Mouse (Mus musculus) B cell, adult 62 days (primary cell): ENCODE results near the gene Ctrl. TPM values are rescaled to one million over a fixed set of nuclear protein-coding genes. Genes with fewer than 3 reads are reported as not detected.

Source experiments
- total RNA-seq: library from RNA; stranded (reverse); gene quantifications from 4 replicates; pipeline ENCODE4 v1.2.4, GENCODE M21; 2023

The Ctrl gene
- 1.5 to 3.5 TPM (median 1.8 TPM) in 4 replicates for total RNA-seq

DNA sequence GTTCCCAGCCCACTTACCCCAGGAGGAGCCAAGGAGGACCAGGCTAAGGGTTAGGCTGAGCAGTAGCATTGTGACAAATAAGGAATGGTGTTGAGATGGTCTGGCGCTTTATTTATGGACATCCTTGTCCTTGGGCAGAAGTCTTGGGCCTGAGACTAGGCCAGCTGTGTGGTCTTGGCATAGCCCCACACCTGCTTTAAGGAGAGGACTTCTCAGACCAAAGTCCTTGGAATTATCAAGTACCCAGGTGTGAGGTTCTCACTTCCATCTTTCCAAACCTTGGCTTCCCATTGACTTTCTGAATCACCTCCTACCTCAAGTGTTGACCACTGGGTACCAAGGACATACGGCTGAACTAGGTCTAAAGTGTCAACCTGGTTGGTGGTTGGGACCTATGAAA lies at the start of gene Ctrl:
TSS of gene Ctrl (minus strand) at position 101 of the 400 bp plus-strand sequence.

GRCm38 (mm10) chr8:105979325-105979724 lies 45.7 kb upstream of the Ctrl start, which contains the start of gene Dpep3:
Gene Dpep3 (minus strand): TSS chr8:105979429.

DNA sequence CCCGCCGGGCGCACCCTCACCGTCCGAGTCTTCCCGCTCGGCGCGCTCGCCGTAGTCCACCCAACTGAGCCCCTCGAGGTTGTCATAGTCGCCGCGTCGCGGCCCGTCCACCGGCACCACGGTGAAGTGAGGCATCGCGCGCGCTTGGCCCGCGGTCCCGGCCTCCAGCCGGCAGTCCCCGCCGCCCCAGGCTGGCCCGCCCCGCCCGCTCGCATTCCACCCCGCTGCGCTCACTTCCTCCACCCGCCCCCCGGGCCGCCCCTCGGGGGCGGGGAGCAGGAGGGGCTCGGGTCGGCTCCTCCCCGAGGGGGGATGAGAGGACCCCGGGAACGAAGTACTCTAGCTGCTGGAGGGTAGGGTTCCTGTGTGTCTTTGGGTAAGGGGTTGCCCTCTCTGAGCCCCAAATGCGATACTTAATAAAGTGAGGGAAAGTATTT lies 32.3 kb upstream of the Ctrl start, which contains the start of gene Slc12a4:
TSS of gene Slc12a4 (minus strand) at position 193 of the 437 bp plus-strand sequence.

DNA sequence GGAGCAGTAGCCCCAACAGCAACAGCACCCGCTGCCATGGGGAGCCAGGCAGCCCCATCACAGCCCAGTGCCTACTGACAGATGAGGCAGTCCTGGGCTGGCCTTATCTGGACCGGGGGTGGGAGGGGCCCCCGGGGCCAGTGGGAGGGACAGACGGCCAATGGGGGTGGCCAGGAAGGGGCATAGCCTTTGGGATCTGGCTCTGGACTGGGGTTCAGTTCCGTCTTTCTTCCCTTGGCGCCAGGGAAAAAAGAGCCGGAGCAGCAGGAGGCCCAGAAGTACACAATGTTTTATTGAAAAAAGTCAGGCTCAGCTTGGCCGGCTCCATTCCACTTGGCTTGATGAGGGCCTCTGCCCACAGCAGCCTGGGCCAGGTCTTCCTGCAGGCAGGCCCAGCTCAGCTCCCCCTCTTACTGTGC lies 9.7 kb upstream of the Ctrl start, which contains the start of gene Lcat:
TSS of gene Lcat (minus strand) at position 62 of the 419 bp plus-strand sequence.

DNA sequence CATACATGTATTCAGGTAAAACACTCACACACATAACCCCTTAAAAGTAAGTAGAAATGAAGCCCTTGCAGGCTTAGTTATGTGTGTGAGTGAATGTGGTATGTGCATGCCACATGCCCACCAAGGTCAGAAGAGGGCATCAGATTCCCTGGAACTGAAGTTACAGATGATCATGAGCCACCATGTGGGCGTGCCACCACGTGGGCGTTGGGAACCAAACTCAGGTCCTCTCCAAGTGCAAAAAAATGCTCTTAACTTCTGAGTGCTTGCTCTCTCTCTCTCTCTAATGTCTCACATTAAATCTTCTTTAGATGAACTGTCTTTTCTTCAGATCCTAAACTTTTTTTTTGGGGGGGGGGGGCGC lies 4.6 kb upstream of the Ctrl start, which contains the start of gene Psmb10:
TSS of gene Psmb10 (minus strand) at position 139 of the 364 bp plus-strand sequence.

DNA sequence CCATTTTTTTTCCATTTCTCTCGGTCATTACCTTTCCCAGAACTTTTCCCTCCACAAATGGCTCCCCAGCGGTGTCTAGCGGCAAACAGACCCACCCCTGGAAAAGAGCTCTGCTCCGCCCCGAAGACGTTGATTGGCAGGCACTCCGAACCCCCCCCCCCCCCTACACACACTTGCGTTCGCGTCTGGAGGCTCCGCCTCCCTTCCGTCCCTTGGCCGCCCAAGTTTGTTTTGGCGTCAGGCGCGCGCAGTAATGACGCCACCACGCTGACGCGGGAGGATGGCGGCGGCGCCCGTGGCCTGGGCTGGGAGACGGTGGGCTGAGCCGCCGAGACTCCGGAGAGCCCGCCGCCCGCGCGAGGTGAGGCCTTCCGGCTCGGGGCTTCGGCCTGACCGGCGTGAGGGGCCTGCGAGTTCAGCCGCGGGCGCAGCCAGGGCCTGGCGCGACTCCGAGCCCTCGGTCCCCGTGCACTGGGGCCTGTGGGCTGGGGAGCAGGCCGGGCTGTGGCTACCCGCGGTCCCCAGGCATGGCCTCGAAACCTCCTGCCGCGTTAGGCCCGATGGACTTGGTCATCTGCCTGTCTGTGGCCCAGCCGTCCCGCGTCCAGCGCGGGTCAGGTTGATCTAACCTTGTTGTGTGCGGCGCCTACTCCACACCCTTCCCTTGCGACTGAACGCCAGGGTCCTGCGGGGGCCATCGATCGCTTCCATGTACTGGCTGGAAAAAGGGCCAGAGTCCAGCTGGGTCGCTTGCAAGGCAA lies 33.3 kb downstream of the Ctrl start, which contains the start of gene Pskh1:
TSS of gene Pskh1 (plus strand) at position 262 of the 761 bp plus-strand sequence.

GRCm38 (mm10) chr8:105893339-105893738 lies 40.3 kb downstream of the Ctrl start, which contains the start of gene Nrn1l:
Gene Nrn1l (plus strand): TSS chr8:105893567.

Other genes with a start within 250 kb of the Ctrl start
- gene Carmil2, start 247.6 kb downstream of the Ctrl start, total RNA-seq, result 141 to 151 TPM (median 147 TPM) in 4 replicates
- gene Acd, start 232.8 kb downstream of the Ctrl start, total RNA-seq, result 96.4 to 110 TPM (median 104 TPM) in 4 replicates
- gene Pard6a, start 232.7 kb downstream of the Ctrl start, total RNA-seq, result 14.0 to 21.8 TPM (median 19.9 TPM) in 4 replicates
- gene 4933405L10Rik, start 226.2 kb downstream of the Ctrl start, total RNA-seq, result not detected in 4 replicates
- gene Enkd1, start 225.7 kb downstream of the Ctrl start, total RNA-seq, result 2.0 to 3.9 TPM (median 3.7 TPM) in 4 replicates
- gene Gfod2, start 175.2 kb downstream of the Ctrl start, total RNA-seq, result 0.94 to 2.8 TPM (median 1.7 TPM) in 4 replicates
- 34.7 to 39.4 TPM (median 37.0 TPM) in 4 replicates for gene Ranbp10, start 106.5 kb downstream of the Ctrl start, total RNA-seq
- gene Tsnaxip1, start 106.1 kb downstream of the Ctrl start, total RNA-seq, result 0.75 to 0.91 TPM (median 0.83 TPM) in 4 replicates
- gene Cenpt, start 80.6 kb downstream of the Ctrl start, total RNA-seq, result 14.4 to 20.3 TPM (median 16.1 TPM) in 4 replicates
- gene Thap11, start 78.7 kb downstream of the Ctrl start, total RNA-seq, result 12.8 to 17.1 TPM (median 14.2 TPM) in 4 replicates
- 18.1 to 38.7 TPM (median 36.1 TPM) in 4 replicates for gene Nutf2, start 73.3 kb downstream of the Ctrl start, total RNA-seq
- gene Edc4, start 53.0 kb downstream of the Ctrl start, total RNA-seq, result 80.5 to 84.4 TPM (median 81.9 TPM) in 4 replicates
- gene Nrn1l, start 40.3 kb downstream of the Ctrl start, total RNA-seq, result 1.1 to 3.8 TPM (median 1.4 TPM) in 4 replicates
- gene Pskh1, start 33.4 kb downstream of the Ctrl start, total RNA-seq, result 23.0 to 24.7 TPM (median 23.5 TPM) in 4 replicates
- gene Psmb10, start 4.6 kb upstream of the Ctrl start, total RNA-seq, result 122 to 142 TPM (median 126 TPM) in 4 replicates
- gene Lcat, start 9.5 kb upstream of the Ctrl start, total RNA-seq, result 0.97 TPM in 1 of 4 replicates, not detected in the others
- gene Slc12a4, start 32.2 kb upstream of the Ctrl start, total RNA-seq, result 13.1 to 17.6 TPM (median 13.2 TPM) in 4 replicates
- gene Dpep3, start 45.6 kb upstream of the Ctrl start, total RNA-seq, result not detected in 4 replicates
- gene Dus2, start 57.5 kb upstream of the Ctrl start, total RNA-seq, result 29.7 to 43.8 TPM (median 34.7 TPM) in 4 replicates
- not detected in 4 replicates for gene Dpep2nb, start 72.1 kb upstream of the Ctrl start, total RNA-seq
- gene Ddx28, start 78.0 kb upstream of the Ctrl start, total RNA-seq, result 5.9 to 8.6 TPM (median 6.8 TPM) in 4 replicates
- gene Nfatc3, start 125.0 kb upstream of the Ctrl start, total RNA-seq, result 179 to 192 TPM (median 188 TPM) in 4 replicates
- gene Esrp2, start 203.1 kb upstream of the Ctrl start, total RNA-seq, result 1.0 TPM in 1 of 4 replicates, not detected in the others
- 8.1 to 9.7 TPM (median 8.5 TPM) in 4 replicates for gene Pla2g15, start 216.5 kb upstream of the Ctrl start, total RNA-seq
- 23.5 to 40.3 TPM (median 33.7 TPM) in 4 replicates for gene Slc7a6, start 235.0 kb upstream of the Ctrl start, total RNA-seq